In the genomic region with DNA sequence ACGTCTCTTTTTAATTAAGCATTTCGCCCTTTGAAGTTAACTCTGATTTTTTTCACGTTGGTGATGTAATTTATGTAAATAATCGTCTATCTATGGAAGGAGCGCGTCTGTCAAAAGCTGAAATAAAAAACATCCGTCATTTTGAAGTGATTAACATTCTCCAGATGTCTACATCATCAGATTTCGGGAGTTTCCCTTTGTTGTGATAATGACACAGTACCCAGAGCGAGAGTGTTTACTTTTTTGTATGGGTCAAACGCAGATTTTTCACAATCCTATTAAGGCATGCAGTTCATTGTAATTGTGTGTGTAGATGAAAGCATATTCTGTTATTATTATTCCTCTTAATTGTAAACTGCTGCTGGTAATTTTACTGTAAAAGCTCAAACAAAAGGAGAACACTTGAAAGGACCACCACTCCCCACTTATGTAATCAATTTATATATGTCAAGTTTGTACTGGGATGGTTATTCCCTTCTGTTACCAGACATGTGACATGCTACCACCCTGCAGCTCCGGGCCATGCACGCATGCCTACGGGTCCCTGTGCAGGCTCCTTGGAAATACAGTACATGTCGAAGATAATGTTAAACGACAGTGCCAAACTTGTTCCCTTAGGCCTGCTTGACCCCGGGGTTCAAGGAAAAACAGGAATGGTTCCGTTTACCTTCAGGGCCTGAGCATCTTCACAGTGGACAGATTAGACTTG, we compare ENCODE assay signal across 14 mouse cellular contexts. TPM values are rescaled to one million over a fixed set of nuclear protein-coding genes. Genes with fewer than 3 reads are reported as not detected.
DNase-seq lines count a peak whose midpoint lies in the region; ATAC-seq and TF ChIP-seq lines count a peak whose summit lies in the region.
"Had no signal": no experiment of that assay in that cellular context is flagged by ENCODE, and none has a peak within 500 bp of the region (broad histone marks: within the 10 kb centered on the region; RNA-seq: fewer than 3 reads in every experiment).

No protein-coding gene starts in this region.

- TF ChIP-seq CTCF in brain, embryonic 14.5 days (IDR thresholded peaks at IDR 0.05; ENCODE audit: borderline replicate concordance, extremely low read depth, insufficient read depth, insufficient read length) = no peak
- no peak for TF ChIP-seq CTCF in thymus, adult 2 months (IDR thresholded peaks at IDR 0.05; ENCODE audit: borderline replicate concordance, control insufficient read depth, extremely low read depth, insufficient read depth, low read length, poor library complexity)

- no peak overlapping the region for H3K27ac ChIP-seq in forebrain, embryonic 14.5 days (ENCODE audit: low read depth, low read length)
- no peak overlapping the region for H3K27ac ChIP-seq in limb, embryonic 11.5 days (replicated peaks; ENCODE audit: low read depth, low read length)
- no peak overlapping the region for H3K27ac ChIP-seq in thymus, adult 2 months (ENCODE audit: control insufficient read depth, insufficient read depth, low read length)
- H3K27ac ChIP-seq: heart, embryonic 15.5 days; liver, embryonic 13.5 days; stomach, postnatal 0 days had no signal

- peak; percentile 12 for DNase-seq in embryo, embryonic 10 days (ENCODE audit: low spot score)
- no peak for DNase-seq in embryo, embryonic 9.5 days (ENCODE audit: extremely low spot score)
- DNase-seq in brain, embryonic 14.5 days (ENCODE audit: low read depth) = peak; percentile 70
- DNase-seq in forebrain, embryonic 14.5 days (ENCODE audit: low spot score) = peak; percentile 62
- peak; percentile 44 for DNase-seq in limb, embryonic 11.5 days (ENCODE audit: low spot score)
- no peak for DNase-seq in thymus, adult 2 months
- no peak for DNase-seq in adrenal gland, adult 18-20 months (ENCODE audit: low spot score in 2 of 2)
- DNase-seq in frontal cortex, postnatal 25 days (ENCODE audit: low spot score in 2 of 2) = no peak
- DNase-seq: cerebellum, adult 11-12 months; liver, embryonic 13.5 days; lung, postnatal 36 days; spleen, adult 18-20 months had no signal

- H3K4me2 ChIP-seq in forebrain, embryonic 14.5 days (ENCODE audit: low read length) = no peak overlapping the region
- no peak overlapping the region for H3K4me2 ChIP-seq in limb, embryonic 11.5 days (ENCODE audit: low read depth, severe bottlenecking)
- H3K4me2 ChIP-seq: heart, embryonic 15.5 days; liver, embryonic 13.5 days had no signal

- TF ChIP-seq POLR2A in brain, embryonic 14.5 days (IDR thresholded peaks at IDR 0.05; ENCODE audit: borderline replicate concordance, extremely low read depth, insufficient read depth, insufficient read length, poor library complexity, severe bottlenecking) = no peak
- TF ChIP-seq POLR2A in thymus, adult 2 months (IDR thresholded peaks at IDR 0.05; ENCODE audit: control insufficient read depth, extremely low read depth, insufficient read depth, low read length, poor library complexity) = no peak

- 10% methylated on average over 17 of the region's 17 CpGs for WGBS in forebrain, embryonic 14.5 days
- 27% methylated on average over 17 of the region's 17 CpGs for WGBS in limb, embryonic 11.5 days
- WGBS in thymus, adult 2 months = 89% methylated on average over 17 of the region's 17 CpGs

- peaks cover 24% of the 10 kb centered on the region for H3K4me1 ChIP-seq in forebrain, embryonic 14.5 days (ENCODE audit: control insufficient read depth, insufficient read depth, low read length)
- peaks cover 16% of the 10 kb centered on the region for H3K4me1 ChIP-seq in limb, embryonic 11.5 days (ENCODE audit: control insufficient read depth, insufficient read depth, low read length)
- no peaks in the 10 kb centered on the region for H3K4me1 ChIP-seq in thymus, adult 2 months (replicated peaks; ENCODE audit: control insufficient read depth, insufficient read depth, low read length)
- H3K4me1 ChIP-seq: liver, embryonic 13.5 days had no signal

- H3K27me3 ChIP-seq in forebrain, embryonic 14.5 days (replicated peaks; ENCODE audit: control insufficient read depth, insufficient read depth, low read length) = peaks cover 4% of the 10 kb centered on the region; the same call in 1 of the 2 replicates
- H3K27me3 ChIP-seq in limb, embryonic 11.5 days (ENCODE audit: control insufficient read depth, insufficient read depth, low read length) = peaks cover 2% of the 10 kb centered on the region; the same call in 1 of the 2 replicates
- H3K27me3 ChIP-seq in thymus, adult 2 months (ENCODE audit: control insufficient read depth, insufficient read depth, low read length) = no peaks in the 10 kb centered on the region

- H3K36me3 ChIP-seq in forebrain, embryonic 14.5 days (ENCODE audit: control insufficient read depth, insufficient read depth, low read length) = no peaks in the 10 kb centered on the region
- H3K36me3 ChIP-seq in limb, embryonic 11.5 days (ENCODE audit: control insufficient read depth, insufficient read depth, low read length) = no peaks in the 10 kb centered on the region
- H3K36me3 ChIP-seq in thymus, adult 2 months (ENCODE audit: control insufficient read depth, insufficient read depth, low read length) = no peaks in the 10 kb centered on the region
- H3K36me3 ChIP-seq: heart, embryonic 15.5 days; liver, embryonic 13.5 days had no signal

- ATAC-seq in forebrain, embryonic 14.5 days = peak; percentile 74
- ATAC-seq in limb, embryonic 11.5 days (ENCODE audit: insufficient number of reproducible peaks, low FRiP score, low TSS enrichment, low read depth) = no peak

- H3K9me3 ChIP-seq in forebrain, embryonic 14.5 days (replicated peaks; ENCODE audit: control insufficient read depth, low read length) = no peaks in the 10 kb centered on the region
- no peaks in the 10 kb centered on the region for H3K9me3 ChIP-seq in limb, embryonic 11.5 days (ENCODE audit: control insufficient read depth, low read length)
- H3K9me3 ChIP-seq: heart, embryonic 15.5 days; liver, embryonic 13.5 days had no signal

- H3K4me3 ChIP-seq in forebrain, embryonic 14.5 days (ENCODE audit: low read depth, low read length) = no peak overlapping the region
- no peak overlapping the region for H3K4me3 ChIP-seq in limb, embryonic 11.5 days (ENCODE audit: low read depth, low read length)
- H3K4me3 ChIP-seq in thymus, adult 2 months (ENCODE audit: control insufficient read depth, insufficient read depth, low read length) = no peak overlapping the region
- H3K4me3 ChIP-seq: heart, embryonic 15.5 days; liver, embryonic 13.5 days had no signal

- H3K9ac ChIP-seq in forebrain, embryonic 14.5 days (ENCODE audit: low read length) = no peak overlapping the region
- H3K9ac ChIP-seq in limb, embryonic 11.5 days (ENCODE audit: low read length) = no peak overlapping the region
- H3K9ac ChIP-seq: heart, embryonic 15.5 days; liver, embryonic 13.5 days had no signal

RNA-seq across cellular contexts. Expression of a gene that starts 46.0 kb away (rescaled TPM):
- polyA plus RNA-seq in brain, embryonic 14.5 days (2012; rRNA removed) = 7.6 and 8.1 TPM in 2 replicates
- 11.0 and 12.8 TPM in 2 replicates for polyA plus RNA-seq in forebrain, embryonic 14.5 days (2014; fragmentation: Nextera tagmentation; extraction: Ambion mirVana)
- polyA plus RNA-seq in limb, embryonic 11.5 days (2014; fragmentation: Nextera tagmentation; extraction: Ambion mirVana) = 29.0 and 29.2 TPM in 2 replicates
- 2.3 and 2.9 TPM in 2 replicates for polyA plus RNA-seq in thymus, adult 2 months (2012; rRNA removed)
- total RNA-seq in adrenal gland, adult 18-20 months (2021) = 10 to 100 TPM; 20.9 to 29.6 TPM

RNA-seq across cellular contexts. Expression of a gene that starts 46.4 kb away (rescaled TPM):
- 16.5 and 17.6 TPM in 2 replicates for polyA plus RNA-seq in brain, embryonic 14.5 days (2012; rRNA removed)
- 15.2 and 15.7 TPM in 2 replicates for polyA plus RNA-seq in forebrain, embryonic 14.5 days (2014; fragmentation: Nextera tagmentation; extraction: Ambion mirVana)
- 20.0 and 22.4 TPM in 2 replicates for polyA plus RNA-seq in limb, embryonic 11.5 days (2014; fragmentation: Nextera tagmentation; extraction: Ambion mirVana)
- 11.2 and 12.6 TPM in 2 replicates for polyA plus RNA-seq in thymus, adult 2 months (2012; rRNA removed)
- 1 to 10 TPM; 3.4 to 5.1 TPM for total RNA-seq in adrenal gland, adult 18-20 months (2021)

Comparison
In these comparisons a context has a peak if more than half of its experiments do, and no peak if none do; other contexts are left out.
1. DNase-seq: peak in embryo, embryonic 10 days (single experiment), brain, embryonic 14.5 days (single experiment), forebrain, embryonic 14.5 days (single experiment) and limb, embryonic 11.5 days (single experiment); none in embryo, embryonic 9.5 days (single experiment), thymus, adult 2 months (single experiment), adrenal gland, adult 18-20 months (0 of 2) and frontal cortex, postnatal 25 days (0 of 2).